Mouse (Mus musculus) midbrain, embryonic 14.5 days (tissue): Measurements from ENCODE around the gene Nos1. TPM values are rescaled to one million over a fixed set of nuclear protein-coding genes. Genes with fewer than 3 reads are reported as not detected.

Experiments used
- ATAC-seq: fragments of 200-750 bp; cut with Nextera tagmentation; 2 replicates; pipeline ENCODE4 v1.8.0; 2017; ENCODE audit warnings: moderate number of reproducible peaks, moderate library complexity; ENCODE audit not compliant: low FRiP score, low TSS enrichment
- DNase-seq: peaks from one replicate; pipeline ENCODE4 v3.0.0-alpha.2; 2015
- H3K27ac ChIP-seq: fragments of 300-500 bp; sonication (generic); replicated peaks from 2 replicates; pipeline ENCODE4 v1.5.1; 2014; ENCODE audit warnings: mild to moderate bottlenecking, low read depth, low read length, moderate library complexity
- H3K27me3 ChIP-seq: fragments of 300-500 bp; sonication (generic); 2 replicates; pipeline ENCODE4 v1.6.1; 2014; ENCODE audit warnings: low read length, control low read depth, mixed read lengths; ENCODE audit not compliant: control insufficient read depth, insufficient read depth
- H3K36me3 ChIP-seq: fragments of 300-500 bp; sonication (generic); 2 replicates; pipeline ENCODE4 v1.6.1; 2014; ENCODE audit warnings: low read length, control low read depth; ENCODE audit not compliant: control insufficient read depth, insufficient read depth
- H3K4me1 ChIP-seq: fragments of 300-500 bp; sonication (generic); 2 replicates; pipeline ENCODE4 v1.6.1; 2014; ENCODE audit warnings: mild to moderate bottlenecking, antibody characterized with exemption, low read length, control low read depth; ENCODE audit not compliant: control insufficient read depth, insufficient read depth
- H3K4me2 ChIP-seq: fragments of 300-500 bp; sonication (generic); 2 replicates; pipeline ENCODE4 v1.6.1; 2014; ENCODE audit warnings: mild to moderate bottlenecking, low read length, moderate library complexity
- H3K4me3 ChIP-seq: fragments of 300-500 bp; sonication (generic); replicated peaks from 2 replicates; pipeline ENCODE4 v1.5.1; 2014; ENCODE audit warnings: low read depth, low read length
- H3K9ac ChIP-seq: fragments of 300-500 bp; sonication (generic); replicated peaks from 2 replicates; pipeline ENCODE4 v1.6.1; 2014; ENCODE audit warnings: mild to moderate bottlenecking, low read length, moderate library complexity
- H3K9me3 ChIP-seq: fragments of 300-500 bp; sonication (generic); 2 replicates; pipeline ENCODE4 v1.6.1; 2016; ENCODE audit warnings: low read length, control low read depth, mixed read lengths; ENCODE audit not compliant: control insufficient read depth
- WGBS: fragments of 180-500 bp; shearing (Covaris S2); extraction: QIAGEN DNeasy Blood & Tissue Kit; methylation state at CpG from one replicate; pipeline ENCODE4 v1.1.7; 2014; 5-methylcytosine and 5-hydroxymethylcytosine counted together
- polyA plus RNA-seq: library from polyadenylated mRNA; unstranded; fragments of >200 nt; fragmentation: Nextera tagmentation; extraction: Ambion mirVana; gene quantifications from 2 replicates; pipeline ENCODE4 v1.2.1, GENCODE M21; 2014

The Nos1 gene
- polyA plus RNA-seq, 1 experiment from 2014 or later = 2.5 TPM

DNA sequence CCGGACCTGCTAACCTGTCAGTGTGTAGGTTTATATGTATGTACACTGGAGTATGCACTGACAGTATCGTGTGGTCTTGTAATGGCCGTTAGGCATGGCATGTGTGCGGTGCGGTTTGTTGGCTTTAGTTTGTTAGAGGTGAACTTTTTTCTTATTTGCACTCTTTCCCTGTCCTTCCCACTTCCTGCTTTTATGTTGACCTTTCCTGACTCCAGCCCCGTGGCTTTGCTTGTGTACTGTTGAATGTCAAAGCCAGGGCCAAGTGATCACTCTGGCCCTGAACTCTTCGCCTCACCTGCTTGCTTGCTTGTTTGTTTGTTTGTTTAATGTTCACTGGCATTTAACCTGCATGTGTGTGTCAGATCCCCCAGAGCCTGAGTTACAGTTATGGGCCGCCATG, 200.1 kb downstream of the Nos1 start:
- Histone ChIP-seq H3K9me3 (no peaks in the 10 kb centered on the region), H3K27ac (no peak overlapping the region), H3K9ac (no peak overlapping the region), H3K4me2 (no peak overlapping the region), H3K4me1 (peaks cover 13% of the 10 kb centered on the region; the same call in 1 of the 2 replicates), H3K27me3 (no peaks in the 10 kb centered on the region), H3K36me3 (peaks cover 64% of the 10 kb centered on the region), H3K4me3 (no peak overlapping the region)
- DNase-seq (no peak), ATAC-seq (no peak)
- WGBS = 95% methylated on average over 8 of the region's 8 CpGs

- ATAC-seq = no peak
- H3K9ac ChIP-seq = no peak overlapping the region
- H3K36me3 ChIP-seq = peaks cover 74% of the 10 kb centered on the region
- WGBS = 92% methylated on average over 5 of the region's 5 CpGs
- no peaks in the 10 kb centered on the region for H3K27me3 ChIP-seq
- no peak overlapping the region for H3K4me3 ChIP-seq
- H3K4me2 ChIP-seq = no peak overlapping the region
- H3K9me3 ChIP-seq = no peaks in the 10 kb centered on the region
- no peak for DNase-seq
- H3K27ac ChIP-seq = no peak overlapping the region
- H3K4me1 ChIP-seq = peaks cover 13% of the 10 kb centered on the region; the same call in 1 of the 2 replicates
Measured at GRCm38 (mm10) chr5:117981943-117982342, 201.1 kb downstream of the Nos1 start.

DNA sequence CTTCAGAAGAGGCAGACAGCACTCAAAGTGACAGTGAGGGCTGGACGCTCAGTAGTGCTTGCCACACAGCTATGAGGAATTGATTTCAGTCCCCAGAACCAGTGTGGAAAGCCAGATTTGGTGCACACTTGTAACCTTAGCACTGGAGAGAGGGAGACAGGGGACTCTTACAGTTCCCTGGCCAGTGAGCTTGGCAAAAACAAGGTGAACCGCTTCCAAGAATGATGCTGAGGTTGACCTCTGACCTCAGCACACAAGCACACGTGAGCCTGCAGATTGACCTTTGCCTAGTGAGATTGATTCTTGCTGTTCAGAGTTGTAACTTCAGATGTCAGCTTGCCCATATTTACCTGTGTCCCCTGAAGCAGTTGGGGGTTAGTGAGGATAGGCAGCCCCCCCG, 205.5 kb downstream of the Nos1 start:
- no peaks in the 10 kb centered on the region for H3K27me3 ChIP-seq

DNA sequence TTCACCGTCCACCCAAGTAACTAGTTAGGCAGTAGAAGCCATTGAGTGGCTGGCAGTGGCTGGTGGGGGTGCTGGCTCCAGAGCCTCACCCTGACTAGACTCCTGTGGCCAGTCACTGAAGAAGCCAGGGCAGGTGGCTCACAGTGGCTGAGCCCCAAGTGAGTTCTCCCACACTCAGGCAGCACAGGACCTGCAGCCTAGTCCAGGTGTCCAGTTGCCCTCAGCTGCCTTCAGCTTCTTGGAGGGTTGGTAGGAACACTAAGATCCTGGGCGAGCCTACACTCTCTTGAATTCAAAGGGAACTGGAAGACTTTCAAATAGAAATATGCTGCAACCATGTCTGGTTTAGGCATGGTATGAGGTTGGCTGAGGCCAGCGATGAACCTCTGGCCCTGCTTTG, 207.1 kb downstream of the Nos1 start:
- H3K4me1 ChIP-seq = no peaks in the 10 kb centered on the region
- H3K9ac ChIP-seq = no peak overlapping the region
- H3K4me2 ChIP-seq = no peak overlapping the region
- DNase-seq = no peak
- H3K9me3 ChIP-seq = no peaks in the 10 kb centered on the region
- WGBS = 91% methylated on average over 3 of the region's 3 CpGs
- H3K4me3 ChIP-seq = no peak overlapping the region
- no peaks in the 10 kb centered on the region for H3K27me3 ChIP-seq
- H3K27ac ChIP-seq = no peak overlapping the region
- peaks cover 97% of the 10 kb centered on the region for H3K36me3 ChIP-seq
- no peak for ATAC-seq

More for the DNA sequence above, 205.5 kb downstream of the Nos1 start:
- H3K4me1 ChIP-seq = no peaks in the 10 kb centered on the region
- H3K27ac ChIP-seq = no peak overlapping the region
- no peak overlapping the region for H3K9ac ChIP-seq
- no peak overlapping the region for H3K4me3 ChIP-seq
- no peak for ATAC-seq
- peaks cover 97% of the 10 kb centered on the region for H3K36me3 ChIP-seq
- no peaks in the 10 kb centered on the region for H3K9me3 ChIP-seq
- DNase-seq = no peak
- H3K4me2 ChIP-seq = no peak overlapping the region
- 69% methylated on average over 4 of the region's 4 CpGs for WGBS

DNA sequence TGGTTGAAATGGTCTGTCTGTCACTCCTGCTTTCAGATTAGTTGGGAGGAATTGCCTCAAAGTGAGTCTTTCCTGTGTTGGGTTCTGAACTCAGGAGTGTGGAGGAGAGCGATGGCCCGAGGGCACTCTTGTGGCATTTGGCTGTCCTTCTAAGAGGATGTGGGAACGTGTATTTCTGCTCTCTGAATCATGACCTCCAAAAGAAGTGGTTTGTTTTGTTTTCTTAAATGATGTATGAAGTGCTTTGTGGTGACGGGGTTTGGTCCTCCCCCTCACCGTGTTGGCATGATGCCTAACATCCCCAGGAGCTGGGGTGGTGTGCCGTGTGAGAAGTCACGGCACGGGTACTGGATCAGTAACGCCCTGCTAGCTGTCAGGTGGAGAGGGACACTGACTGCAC, 207.5 kb downstream of the Nos1 start:
- Histone ChIP-seq H3K9me3 (no peaks in the 10 kb centered on the region), H3K27me3 (no peaks in the 10 kb centered on the region), H3K9ac (no peak overlapping the region), H3K27ac (no peak overlapping the region), H3K4me2 (no peak overlapping the region), H3K4me3 (no peak overlapping the region), H3K4me1 (no peaks in the 10 kb centered on the region), H3K36me3 (peaks cover 96% of the 10 kb centered on the region)
- no peak for ATAC-seq
- 85% methylated on average over 9 of the region's 9 CpGs for WGBS
- DNase-seq = no peak

DNA sequence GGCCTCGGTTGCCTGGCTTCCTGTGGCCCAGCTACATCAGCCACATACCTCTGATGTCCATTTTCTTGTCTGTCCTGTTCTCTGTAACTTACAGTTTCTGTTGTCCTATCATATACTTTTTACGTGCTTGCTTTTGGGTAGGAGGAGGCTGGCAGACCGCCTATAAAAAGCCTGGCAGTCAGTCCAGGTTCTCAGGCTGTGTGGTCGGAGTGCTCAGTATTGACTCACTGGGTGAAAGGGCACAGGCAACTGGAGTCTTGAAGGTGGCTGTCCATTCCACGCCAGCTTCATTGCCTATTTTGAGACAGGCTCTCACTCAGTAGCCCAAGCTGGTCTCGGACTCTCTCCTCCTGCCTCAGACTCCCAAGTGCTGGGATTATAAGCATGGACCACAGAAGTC, 208.9 kb downstream of the Nos1 start:
- no peaks in the 10 kb centered on the region for H3K9me3 ChIP-seq
- H3K9ac ChIP-seq = no peak overlapping the region
- peaks cover 97% of the 10 kb centered on the region for H3K36me3 ChIP-seq
- H3K4me1 ChIP-seq = no peaks in the 10 kb centered on the region
- WGBS = 92% methylated on average over 6 of the region's 6 CpGs
- H3K27me3 ChIP-seq = no peaks in the 10 kb centered on the region
- no peak overlapping the region for H3K4me3 ChIP-seq
- DNase-seq (no peak), ATAC-seq (no peak)
- H3K27ac ChIP-seq = no peak overlapping the region
- H3K4me2 ChIP-seq = no peak overlapping the region

- ATAC-seq = no peak
Measured at GRCm38 (mm10) chr5:117990957-117991356, 210.1 kb downstream of the Nos1 start.

GRCm38 (mm10) chr5:117993550-117993949, 212.7 kb downstream of the Nos1 start:
- no peak overlapping the region for H3K9ac ChIP-seq
- DNase-seq (no peak), ATAC-seq (no peak)
- H3K36me3 ChIP-seq = peaks cover 98% of the 10 kb centered on the region
- no peak overlapping the region for H3K4me2 ChIP-seq
- H3K9me3 ChIP-seq = no peaks in the 10 kb centered on the region
- H3K27me3 ChIP-seq = no peaks in the 10 kb centered on the region
- no peak overlapping the region for H3K27ac ChIP-seq
- H3K4me3 ChIP-seq = no peak overlapping the region
- no peaks in the 10 kb centered on the region for H3K4me1 ChIP-seq
- 96% methylated on average over 6 of the region's 6 CpGs for WGBS

More at GRCm38 (mm10) chr5:117990957-117991356, 210.1 kb downstream of the Nos1 start:
- 85% methylated on average over 3 of the region's 3 CpGs for WGBS
- no peaks in the 10 kb centered on the region for H3K9me3 ChIP-seq
- DNase-seq = no peak
- peaks cover 98% of the 10 kb centered on the region for H3K36me3 ChIP-seq
- H3K4me2 ChIP-seq = no peak overlapping the region
- no peak overlapping the region for H3K4me3 ChIP-seq
- no peak overlapping the region for H3K27ac ChIP-seq
- no peak overlapping the region for H3K9ac ChIP-seq
- H3K27me3 ChIP-seq = no peaks in the 10 kb centered on the region
- no peaks in the 10 kb centered on the region for H3K4me1 ChIP-seq

- ATAC-seq = no peak
- H3K27me3 ChIP-seq = no peaks in the 10 kb centered on the region
- 92% methylated on average over 8 of the region's 8 CpGs for WGBS
Measured at GRCm38 (mm10) chr5:117995372-117995901, 214.6 kb downstream of the Nos1 start.

More at GRCm38 (mm10) chr5:117995372-117995901, 214.6 kb downstream of the Nos1 start:
- peaks cover 98% of the 10 kb centered on the region for H3K36me3 ChIP-seq
- no peak overlapping the region for H3K9ac ChIP-seq
- no peaks in the 10 kb centered on the region for H3K9me3 ChIP-seq
- H3K27ac ChIP-seq = no peak overlapping the region
- DNase-seq = no peak
- H3K4me2 ChIP-seq = no peak overlapping the region
- no peaks in the 10 kb centered on the region for H3K4me1 ChIP-seq
- H3K4me3 ChIP-seq = no peak overlapping the region
